Mouse (Mus musculus): ENCODE measurements around the gene Qrich1.

The Qrich1 gene

DNA sequence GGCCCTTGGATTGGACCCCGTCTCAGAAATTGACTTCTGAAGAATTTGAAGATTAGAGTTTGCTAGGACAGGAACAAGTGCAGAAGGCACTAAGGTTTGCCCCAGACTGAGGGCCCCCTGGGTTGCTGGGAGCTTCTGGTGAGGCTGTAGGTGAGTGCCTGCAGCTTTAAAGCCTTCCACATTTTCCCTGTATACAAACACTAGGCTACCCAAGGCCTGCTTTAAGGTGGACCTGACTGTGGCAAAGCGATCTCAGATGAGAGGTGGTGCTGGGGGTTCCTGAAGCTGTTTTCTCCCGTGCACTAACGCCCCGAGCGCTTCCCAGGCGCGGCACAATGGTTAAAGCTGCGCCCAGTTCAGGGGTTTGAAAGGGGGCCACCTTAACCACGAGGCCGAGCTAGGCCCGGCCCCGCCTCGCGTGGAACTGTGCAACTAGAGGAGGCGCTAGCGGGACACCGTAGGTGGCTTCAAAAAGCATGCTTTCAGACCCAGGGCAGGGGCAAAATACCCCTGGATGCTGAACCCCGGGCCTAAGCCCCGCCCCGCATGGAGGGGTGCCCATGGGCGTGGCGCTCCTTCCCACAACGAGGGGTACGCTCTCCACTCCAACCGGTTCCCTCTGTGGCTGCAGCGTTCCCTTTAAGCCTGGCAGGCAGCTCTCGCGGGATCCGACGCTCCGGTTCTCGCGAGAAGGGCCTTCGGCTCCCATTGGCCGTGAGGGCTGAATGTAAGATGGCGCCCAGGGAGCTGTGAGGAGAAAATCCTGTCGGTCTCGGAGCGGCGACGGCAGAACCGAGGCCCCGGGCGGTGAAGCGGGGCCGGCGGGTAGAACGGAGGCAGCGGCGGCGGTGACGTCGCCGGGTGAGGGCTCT lies at the start of gene Qrich1:
TSS of gene Qrich1 (plus strand) at position 427 of the 872 bp plus-strand sequence.
- DNase-seq = peak; percentile 97

DNA sequence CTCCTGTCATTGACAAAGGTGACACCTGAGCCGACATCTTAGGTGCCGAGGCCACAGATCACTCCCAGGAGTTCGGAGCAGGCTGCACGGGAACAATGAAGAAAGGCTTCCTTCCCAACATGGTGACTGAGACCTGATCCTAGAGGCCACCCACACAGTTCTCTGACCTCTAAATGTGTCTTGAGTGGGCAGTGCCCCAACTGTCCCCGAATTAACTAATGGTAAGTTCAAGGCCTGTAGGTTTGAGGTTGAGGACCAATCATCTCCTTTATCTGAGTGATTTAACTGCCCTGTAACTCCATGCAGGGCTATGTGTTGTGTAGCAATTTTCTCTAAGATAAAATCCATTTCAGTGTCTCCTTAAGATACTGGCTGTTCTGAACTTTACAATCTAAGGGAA lies 47.2 kb upstream of the Qrich1 start:
- DNase-seq = no peak

DNA sequence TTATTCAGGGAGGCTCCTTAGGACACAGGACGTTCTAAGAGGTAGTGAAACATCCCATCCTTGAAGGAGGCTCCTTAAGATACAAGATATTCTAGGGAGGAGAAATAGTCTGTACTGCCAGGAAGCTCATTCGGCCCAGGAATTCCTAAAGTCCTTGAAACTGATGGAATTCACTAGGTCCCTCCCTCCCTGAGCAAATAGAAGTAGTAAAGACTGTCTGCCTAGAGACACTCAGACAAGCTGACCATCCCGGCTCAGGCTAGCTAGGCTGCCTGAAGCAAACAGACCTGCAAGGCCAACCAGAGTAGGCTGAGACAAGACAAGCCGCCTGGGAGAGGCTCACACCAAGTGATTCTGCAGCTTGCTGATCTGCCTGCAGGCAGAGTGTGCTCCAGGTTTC lies 46.8 kb upstream of the Qrich1 start:
- no peak for DNase-seq

DNA sequence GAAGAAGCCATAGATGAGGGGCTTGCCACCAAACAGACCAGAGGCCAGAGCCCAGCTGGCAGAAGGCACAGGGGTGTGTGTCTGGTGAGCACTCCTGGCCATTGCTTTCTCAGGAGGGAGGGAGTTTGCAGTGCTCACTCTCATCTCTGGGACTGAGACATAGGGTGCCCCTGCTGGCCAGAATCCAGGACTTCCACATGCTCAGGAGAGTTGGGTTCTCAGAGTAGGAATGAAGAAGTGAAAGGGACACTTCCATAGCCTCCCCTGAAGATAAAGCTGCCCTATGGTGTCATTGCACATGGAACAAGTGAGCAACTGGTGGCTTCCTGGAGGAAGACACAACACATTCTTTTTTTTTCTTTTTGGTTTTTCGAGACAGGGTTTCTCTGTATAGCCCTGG lies 42.1 kb upstream of the Qrich1 start:
- DNase-seq = no peak

DNA sequence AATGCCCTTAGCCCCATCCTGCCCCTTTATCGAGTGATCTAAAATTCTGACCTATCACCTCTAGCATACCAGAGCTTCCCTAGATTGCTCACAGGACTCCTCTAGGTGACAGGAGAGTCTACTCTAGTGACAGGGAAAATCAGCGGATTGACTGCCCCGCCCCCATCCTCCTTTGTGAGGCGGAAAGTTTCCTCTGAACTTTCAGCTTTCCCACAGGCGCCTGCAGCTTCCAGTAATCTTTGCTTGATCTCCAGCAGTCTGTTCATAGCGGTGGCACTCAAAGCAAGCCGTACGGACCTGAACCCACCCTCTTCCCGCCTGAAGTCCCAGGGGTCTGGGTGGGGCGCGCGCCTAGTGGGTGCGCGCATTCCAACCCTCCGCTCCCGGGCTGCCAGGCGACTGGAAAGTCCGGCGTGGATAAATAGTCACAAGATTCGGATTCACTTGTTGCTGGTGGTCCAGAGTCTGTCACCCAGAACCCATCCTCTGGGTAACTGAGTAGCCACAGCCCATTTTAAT lies 37.9 kb upstream of the Qrich1 start:
- peak; percentile 81 for DNase-seq

DNA sequence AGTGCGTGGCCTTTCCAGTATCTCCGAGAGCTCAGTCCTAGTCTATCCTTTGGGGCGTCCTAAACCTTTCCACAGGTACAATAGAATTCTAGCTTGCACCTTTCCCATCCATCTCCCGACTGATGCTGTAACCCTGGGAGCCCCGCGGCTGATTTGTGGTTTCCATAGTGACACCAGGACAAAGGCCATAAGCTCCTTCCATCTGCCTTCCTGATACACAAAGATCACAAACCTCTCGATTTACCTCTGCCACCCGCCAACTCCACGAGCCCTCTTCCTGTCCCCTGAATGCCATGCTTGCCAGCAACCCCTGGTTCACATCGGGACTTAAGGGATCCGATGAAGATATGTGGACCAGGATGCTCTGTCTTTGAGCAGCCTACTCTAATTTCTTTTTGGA lies 37.4 kb upstream of the Qrich1 start:
- peak; percentile 27 for DNase-seq

DNA sequence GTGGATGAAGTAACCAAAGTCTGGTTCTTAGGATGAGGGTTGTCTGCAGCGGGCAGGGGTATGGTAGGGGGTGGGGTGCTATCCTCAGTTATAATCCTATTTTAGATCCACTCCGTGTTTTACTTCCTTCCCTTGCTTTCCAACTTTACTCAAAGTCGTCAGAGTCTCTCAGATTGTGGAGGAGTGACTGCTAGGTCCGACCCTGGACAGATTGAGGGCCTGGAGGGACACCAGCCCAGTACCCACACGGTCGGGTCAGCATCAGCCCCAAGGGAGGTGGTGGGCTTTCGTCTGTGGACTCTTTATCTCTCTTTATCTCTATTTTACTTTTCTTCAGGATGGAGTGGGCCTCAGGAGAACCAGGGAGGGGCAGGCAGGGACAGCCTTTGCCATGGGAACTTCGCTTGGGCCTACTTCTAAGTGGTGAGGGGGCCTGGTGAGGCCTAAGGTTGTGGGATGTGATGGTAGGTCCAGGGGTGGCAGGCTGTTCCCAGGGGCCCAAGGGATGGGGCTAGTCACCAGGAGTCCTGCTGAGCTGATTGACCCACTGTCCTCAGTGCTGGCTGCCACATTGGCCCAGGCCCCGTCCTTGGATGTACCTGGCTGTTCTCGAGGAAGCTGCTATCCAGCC lies 36.8 kb upstream of the Qrich1 start, which contains the start of gene Lamb2:
TSS of gene Lamb2 (plus strand) at position 16 of the 631 bp plus-strand sequence.
- peak; percentile 74 for DNase-seq

DNA sequence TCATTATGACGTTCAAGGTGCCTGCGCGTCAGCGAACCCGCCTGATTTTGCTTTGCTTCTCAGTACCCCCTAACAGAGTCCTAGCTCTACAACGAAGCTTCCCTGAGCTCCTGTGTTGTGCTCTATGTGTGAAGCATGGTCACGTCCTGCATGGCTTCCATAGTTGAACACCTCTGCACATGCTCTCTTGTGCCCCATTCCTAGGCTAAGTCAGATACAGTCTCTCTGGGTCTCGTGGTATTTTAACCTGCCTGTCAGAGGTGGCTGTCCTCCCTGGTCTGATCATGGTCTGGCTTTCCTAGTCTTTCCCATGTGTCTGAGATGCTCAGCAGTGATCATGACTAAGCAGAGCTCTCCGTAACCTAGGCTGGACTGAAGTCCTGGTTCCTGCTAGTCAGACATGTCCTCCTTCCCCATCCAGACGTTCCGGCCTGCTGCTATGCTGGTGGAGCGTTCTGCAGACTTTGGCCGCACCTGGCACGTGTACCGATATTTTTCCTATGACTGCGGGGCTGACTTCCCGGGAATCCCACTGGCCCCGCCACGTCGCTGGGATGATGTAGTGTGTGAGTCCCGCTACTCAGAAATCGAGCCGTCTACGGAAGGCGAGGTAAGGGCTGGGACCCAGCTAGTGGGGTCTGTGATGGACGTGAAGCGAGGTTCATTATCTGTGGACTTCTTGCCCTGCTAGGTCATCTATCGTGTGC lies 35.6 kb upstream of the Qrich1 start:
- no peak for DNase-seq

DNA sequence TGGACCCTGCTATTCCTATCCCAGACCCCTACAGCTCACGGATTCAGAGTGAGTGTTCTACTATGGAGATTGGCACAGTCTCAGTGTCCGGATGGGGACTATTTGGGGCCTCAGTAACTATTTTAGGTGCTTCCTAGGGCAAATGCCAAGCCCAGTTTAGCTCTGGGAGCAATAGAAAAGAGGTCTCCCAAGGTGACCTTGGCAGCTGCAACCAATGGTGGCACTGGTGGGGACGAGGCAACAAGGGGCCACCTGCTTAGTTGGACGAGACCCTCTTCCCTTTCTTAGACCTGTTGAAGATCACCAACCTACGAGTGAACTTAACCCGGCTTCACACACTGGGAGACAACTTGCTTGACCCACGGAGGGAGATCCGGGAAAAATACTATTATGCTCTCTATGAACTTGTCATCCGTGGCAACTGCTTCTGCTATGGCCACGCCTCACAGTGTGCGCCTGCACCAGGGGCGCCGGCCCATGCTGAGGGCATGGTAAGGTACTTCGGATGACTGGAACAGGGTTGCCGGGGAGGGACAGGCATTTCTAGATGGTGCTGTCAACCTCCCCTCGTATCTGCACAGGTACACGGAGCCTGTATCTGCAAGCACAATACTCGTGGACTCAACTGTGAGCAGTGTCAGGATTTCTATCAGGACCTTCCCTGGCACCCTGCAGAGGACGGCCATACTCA lies 34.9 kb upstream of the Qrich1 start:
- DNase-seq = no peak

DNA sequence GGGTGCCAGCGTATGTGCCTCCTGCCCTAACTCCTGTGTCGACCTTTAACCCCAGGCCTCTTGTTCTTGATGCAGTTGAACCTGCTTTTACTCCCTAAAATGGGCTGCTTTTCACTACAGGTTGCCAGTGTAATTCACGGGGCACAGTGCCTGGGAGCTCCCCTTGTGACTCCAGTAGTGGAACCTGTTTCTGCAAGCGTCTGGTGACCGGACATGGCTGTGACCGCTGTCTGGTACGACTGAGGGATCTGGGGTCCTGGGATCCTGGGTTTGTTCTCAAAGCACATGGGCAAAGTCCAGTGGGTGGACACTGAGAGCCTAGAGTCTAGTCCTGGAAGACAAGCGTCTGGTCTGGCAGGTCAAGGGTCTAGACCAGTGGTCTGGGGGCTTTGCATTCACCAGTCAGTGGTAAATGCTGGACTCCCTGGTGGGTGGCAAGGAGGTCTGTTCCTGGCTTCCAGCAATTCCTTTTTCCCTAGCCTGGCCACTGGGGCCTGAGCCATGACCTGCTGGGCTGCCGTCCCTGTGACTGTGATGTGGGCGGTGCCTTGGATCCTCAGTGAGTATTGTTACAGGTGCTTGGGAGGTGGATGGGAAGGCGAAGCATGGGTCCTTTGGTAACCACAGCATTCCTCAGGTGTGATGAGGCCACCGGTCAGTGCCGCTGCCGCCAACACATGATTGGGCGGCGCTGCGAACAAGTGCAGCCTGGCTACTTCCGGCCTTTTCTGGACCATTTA lies 33.4 kb upstream of the Qrich1 start:
- no peak for DNase-seq

DNA sequence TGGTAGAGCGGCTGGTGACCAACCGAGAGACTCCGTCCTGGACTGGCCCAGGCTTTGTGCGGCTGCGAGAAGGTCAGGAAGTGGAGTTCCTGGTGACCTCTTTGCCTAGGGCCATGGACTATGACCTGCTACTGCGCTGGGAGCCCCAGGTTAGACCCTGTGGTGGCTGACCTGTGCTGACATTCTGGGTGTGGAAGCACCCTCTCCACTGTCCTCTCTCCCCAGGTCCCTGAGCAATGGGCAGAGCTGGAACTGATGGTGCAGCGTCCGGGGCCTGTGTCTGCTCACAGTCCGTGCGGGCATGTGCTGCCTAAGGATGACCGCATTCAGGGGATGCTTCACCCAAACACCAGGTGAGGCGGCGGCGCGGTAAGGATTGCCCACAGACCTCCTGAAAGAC lies 32.6 kb upstream of the Qrich1 start:
- no peak for DNase-seq

DNA sequence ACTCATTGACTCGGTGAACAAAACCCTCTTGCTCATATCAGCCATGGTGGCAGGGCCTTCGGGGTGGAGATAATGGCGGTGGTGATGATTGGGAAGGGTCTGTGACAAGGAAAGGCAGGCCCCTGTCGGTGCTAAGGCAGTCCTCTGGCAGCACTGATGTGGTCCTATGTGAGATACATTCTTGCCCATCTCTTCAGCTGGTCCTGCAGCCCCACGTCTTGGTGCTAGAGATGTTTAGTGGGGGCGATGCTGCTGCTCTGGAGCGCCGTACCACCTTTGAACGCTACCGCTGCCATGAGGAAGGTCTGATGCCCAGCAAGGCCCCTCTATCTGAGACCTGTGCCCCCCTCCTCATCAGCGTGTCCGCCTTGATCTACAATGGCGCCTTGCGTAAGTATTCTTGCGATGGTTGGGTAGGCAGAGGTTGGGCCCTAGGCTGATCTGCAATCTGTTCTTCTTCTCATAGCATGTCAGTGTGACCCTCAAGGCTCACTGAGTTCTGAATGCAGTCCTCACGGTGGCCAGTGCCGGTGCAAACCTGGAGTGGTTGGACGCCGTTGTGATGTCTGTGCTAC lies 31.2 kb upstream of the Qrich1 start:
- no peak for DNase-seq

DNA sequence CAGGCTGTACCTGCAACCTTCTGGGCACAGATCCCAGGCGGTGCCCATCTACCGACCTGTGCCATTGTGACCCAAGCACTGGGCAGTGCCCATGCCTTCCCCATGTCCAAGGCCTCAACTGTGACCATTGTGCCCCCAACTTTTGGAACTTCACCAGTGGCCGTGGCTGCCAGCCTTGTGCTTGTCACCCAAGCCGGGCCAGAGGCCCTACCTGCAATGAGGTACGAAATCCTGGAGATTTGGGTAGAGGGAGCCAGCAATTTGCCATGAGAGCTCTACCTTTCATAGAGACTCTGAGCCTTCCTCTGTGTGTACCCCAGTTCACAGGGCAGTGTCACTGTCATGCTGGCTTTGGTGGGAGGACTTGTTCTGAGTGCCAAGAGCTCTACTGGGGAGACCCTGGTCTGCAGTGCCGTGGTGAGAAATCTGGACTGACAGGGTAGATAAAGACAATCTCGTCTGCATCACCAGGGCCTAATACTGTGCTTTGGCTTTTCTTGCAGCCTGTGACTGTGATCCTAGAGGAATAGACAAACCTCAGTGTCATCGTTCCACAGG lies 29.6 kb upstream of the Qrich1 start:
- DNase-seq = no peak

DNA sequence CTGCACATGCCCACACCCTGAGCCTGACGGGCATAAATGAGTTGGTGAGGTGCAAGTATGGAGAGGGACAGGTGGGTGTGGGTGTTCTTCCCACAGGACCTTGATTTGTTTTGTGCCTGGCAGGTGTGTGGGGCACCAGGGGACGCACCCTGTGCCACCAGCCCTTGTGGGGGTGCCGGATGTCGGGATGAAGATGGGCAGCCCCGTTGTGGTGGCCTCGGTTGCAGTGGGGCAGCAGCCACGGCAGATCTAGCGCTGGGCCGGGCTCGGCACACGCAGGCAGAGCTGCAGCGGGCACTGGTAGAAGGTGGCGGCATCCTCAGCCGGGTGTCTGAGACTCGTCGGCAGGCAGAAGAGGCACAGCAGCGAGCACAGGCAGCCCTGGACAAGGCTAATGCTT lies 28.2 kb upstream of the Qrich1 start:
- no peak for DNase-seq

DNA sequence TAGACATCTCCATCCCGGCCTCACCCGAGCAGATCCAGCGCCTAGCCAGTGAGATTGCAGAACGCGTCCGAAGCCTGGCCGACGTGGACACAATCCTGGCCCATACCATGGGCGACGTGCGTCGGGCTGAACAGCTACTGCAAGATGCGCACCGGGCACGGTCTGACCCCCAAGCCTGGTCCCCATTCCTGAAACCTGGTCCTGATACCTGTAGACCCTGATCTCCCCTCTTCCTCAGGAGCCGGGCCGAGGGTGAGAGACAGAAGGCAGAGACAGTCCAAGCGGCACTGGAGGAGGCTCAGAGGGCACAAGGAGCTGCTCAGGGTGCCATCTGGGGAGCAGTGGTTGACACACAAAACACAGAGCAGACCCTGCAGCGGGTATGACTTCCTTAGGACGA lies 27.4 kb upstream of the Qrich1 start:
- no peak for DNase-seq

DNA sequence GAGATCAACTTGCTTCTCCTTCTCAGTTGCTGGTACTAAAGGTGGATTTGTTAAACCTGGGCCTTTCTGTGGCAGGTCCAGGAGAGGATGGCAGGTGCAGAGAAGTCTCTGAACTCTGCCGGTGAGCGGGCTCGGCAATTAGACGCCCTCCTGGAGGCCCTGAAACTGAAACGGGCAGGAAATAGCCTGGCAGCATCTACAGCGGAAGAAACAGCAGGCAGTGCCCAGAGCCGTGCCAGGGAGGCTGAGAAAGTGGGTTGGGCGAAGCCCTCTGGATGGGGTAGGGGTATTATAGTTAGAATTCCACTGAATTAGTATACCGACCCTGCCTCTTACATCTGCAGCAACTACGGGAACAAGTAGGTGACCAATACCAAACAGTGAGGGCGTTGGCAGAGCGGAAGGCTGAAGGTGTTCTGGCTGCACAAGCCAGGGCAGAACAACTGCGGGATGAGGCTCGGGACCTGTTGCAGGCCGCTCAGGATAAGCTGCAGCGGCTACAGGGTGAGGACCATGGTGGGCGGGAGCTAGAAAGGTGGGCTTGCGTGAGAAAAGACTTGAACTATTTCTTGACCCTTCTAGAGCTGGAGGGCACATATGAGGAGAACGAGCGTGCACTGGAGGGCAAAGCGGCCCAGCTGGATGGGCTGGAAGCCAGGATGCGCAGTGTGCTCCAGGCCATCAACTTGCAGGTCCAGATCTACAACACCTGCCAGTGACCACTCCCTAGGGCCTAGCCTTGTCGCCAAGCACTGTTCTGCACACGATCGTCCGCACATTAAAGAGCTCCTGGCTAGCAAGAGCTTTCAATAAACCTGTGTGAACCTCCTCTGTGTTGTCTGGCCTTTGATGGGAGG lies 26.7 kb upstream of the Qrich1 start:
- peak; percentile 25 for DNase-seq

DNA sequence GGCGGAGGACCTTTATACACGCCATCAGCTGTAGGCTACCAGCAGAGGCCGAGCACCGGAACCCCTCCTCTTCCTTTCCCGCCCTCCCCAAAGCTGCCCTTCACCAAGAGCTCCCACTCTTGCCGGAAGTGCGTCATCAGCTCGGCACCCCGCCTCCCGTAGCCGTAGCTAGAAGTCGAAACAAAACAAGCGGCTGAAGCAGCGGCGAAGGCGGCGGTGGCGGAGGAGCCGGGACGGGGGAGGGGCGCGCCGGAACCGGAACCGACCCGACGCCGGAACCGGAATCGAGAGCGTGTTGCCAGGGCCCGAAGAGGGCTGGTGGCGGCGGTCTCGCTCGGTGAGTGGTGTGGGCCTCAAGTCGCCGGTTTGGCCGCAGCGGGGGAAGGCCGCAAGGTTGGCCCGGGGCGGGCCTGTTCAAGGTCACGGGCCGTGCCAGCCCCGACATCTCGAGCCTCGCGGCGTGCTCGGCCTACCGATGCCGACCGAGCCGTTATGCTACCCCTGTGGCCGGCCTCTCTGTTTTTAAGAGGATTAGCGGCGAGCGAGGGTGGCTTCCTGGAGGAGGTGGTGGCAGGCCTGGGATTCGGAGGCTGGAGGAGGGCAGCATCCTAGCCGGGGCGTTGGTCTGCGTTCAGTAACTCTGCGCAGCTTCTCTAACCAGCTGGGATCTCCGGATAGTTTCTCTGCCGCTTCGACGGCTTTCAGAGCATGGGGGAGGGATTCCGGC lies 25.9 kb upstream of the Qrich1 start, which contains the start of gene Usp19:
TSS of gene Usp19 (plus strand) at position 44 of the 727 bp plus-strand sequence.
- DNase-seq = peak; percentile 98

DNA sequence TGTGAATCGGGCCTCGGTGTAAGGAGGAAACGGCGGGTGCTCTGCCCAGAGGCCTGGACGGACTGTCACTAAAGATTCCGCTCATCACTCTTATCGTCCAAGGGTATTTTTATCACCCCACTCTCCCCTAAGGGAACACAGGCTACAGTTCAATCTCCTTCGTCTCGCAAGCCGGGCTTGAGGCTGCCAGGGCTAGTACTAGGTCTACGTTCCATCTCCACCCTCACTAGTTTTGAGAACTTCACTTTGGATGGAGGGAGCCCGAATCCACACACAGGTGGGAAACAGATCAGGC lies 25.4 kb upstream of the Qrich1 start:
- no peak for DNase-seq

DNA sequence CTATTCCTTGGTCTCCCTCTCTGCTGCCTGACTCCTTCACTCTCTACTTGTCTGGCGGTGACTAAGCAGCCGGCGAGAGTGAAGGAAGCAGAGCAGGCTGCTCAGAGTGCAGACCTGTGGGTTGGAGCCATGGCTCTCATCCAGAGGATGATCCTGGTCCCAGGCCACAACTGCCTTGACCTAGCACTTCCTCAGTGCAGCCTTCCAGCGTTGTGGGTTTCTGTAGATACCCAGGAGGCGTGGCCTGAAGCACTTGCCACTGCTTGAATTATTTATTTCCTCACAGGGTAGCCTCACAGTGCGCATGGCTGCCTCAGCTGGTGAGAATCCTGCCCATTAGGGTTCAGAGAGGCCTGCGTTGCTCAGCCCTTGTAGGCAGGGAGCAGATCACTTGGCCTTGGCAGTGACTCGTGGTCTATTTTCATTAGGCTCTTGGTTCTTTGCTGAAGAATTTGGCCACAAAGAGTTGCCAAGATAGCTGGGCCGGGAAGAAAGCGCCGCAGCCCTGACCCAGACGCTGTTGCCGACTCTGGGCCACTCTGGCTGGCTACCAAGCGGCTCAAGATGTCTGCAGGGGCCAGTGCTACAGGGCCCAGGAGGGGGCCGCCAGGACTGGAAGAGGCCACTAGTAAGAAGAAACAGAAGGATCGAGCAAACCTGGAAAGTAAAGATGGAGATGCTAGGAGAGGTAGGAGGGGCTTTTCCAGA lies 24.4 kb upstream of the Qrich1 start:
- DNase-seq = peak; percentile 33

Measured in kidney, adult 9 months (tissue).